Mouse (Mus musculus) stomach, postnatal 0 days (tissue): ENCODE measurements around the gene Gpbar1.

Experiments used
- CTCF ChIP-seq: IDR thresholded peaks from 2 replicates; pipeline ENCODE4 v1.5.1; 2016; ENCODE audit warnings: antibody characterized with exemption, low read depth, mild to moderate bottlenecking, moderate library complexity
- EP300 ChIP-seq: optimal IDR thresholded peaks from 2 replicates; pipeline ENCODE3; 2016; ENCODE audit warnings: antibody characterized with exemption

- TF ChIP-seq CTCF (no peak), EP300 (no peak)
These were observed 48.4 kb upstream of the Gpbar1 start for GRCm38 (mm10) chr1:74229942-74230341.
